Mouse (Mus musculus) gastrocnemius, adult 2 months (tissue): Measurements from ENCODE around the gene Mast4. TPM values are rescaled to one million over a fixed set of nuclear protein-coding genes. Genes with fewer than 3 reads are reported as not detected.
A peak's percentile ranks its signal among the peaks of the same experiment; 100 is the strongest.

Source experiments
- DNase-seq: peaks from one replicate; pipeline ENCODE4 v3.0.0; 2022
- H3K27ac ChIP-seq: fragments of 200-600 bp; 2 replicates; pipeline ENCODE4 v1.8.1; 2022; ENCODE audit warnings: mild to moderate bottlenecking
- H3K4me3 ChIP-seq: fragments of 200-600 bp; 2 replicates; pipeline ENCODE4 v1.8.1; 2022; ENCODE audit warnings: mild to moderate bottlenecking, moderate library complexity
- CTCF ChIP-seq: fragments of 200-600 bp; IDR thresholded peaks from 2 replicates; pipeline ENCODE4 v1.8.1; 2022; ENCODE audit warnings: antibody characterized with exemption, mild to moderate bottlenecking, moderate library complexity
- intact Hi-C: fragments of 180-260 bp; cut with DNase I; formaldehyde crosslinking; loops from one replicate; pipeline ENCODE4 v1.15.1; 2025
- total RNA-seq, 2 experiments: library from RNA; stranded (reverse); gene quantifications; 2 replicates each; pipeline ENCODE4 v1.2.3; 2021

Mast4 gene
- total RNA-seq, 2 experiments from 2014 or later = 47.2 to 49.9 TPM

- intact Hi-C loops = no loop called here
- no peak for DNase-seq
- TF ChIP-seq CTCF = no peak
- H3K27ac ChIP-seq = no peak overlapping the region
- no peak overlapping the region for H3K4me3 ChIP-seq
Measured at GRCm38 (mm10) chr13:103115116-103115515, 219.2 kb downstream of the Mast4 start.

- peak; percentile 79 for DNase-seq
- Histone ChIP-seq H3K4me3 (no peak overlapping the region), H3K27ac (no peak overlapping the region)
- TF ChIP-seq CTCF = 0 out of 2 replicates have a peak, but pooled peaks have one; percentile 6
- intact Hi-C loops = loop anchor here (5.0 kb wide), 3 partner anchors 207 to 437 kb away; no protein-coding TSS in a partner anchor
Measured at GRCm38 (mm10) chr13:103114274-103114673, 220.0 kb downstream of the Mast4 start.

- TF ChIP-seq CTCF = peak; percentile 90
- intact Hi-C loops = loop anchor here (5.0 kb wide), 3 partner anchors 203 to 433 kb away; no protein-coding TSS in a partner anchor
- DNase-seq = peak; percentile 69
- Histone ChIP-seq H3K4me3 (peak overlapping the region; percentile 60), H3K27ac (no peak overlapping the region)
Measured at GRCm38 (mm10) chr13:103109872-103110271, 224.4 kb downstream of the Mast4 start.

GRCm38 (mm10) chr13:103107362-103107761 is 226.9 kb downstream of the Mast4 start:
- intact Hi-C loops = no loop called here
- no peak overlapping the region for H3K4me3 ChIP-seq
- no peak for DNase-seq
- no peak for TF ChIP-seq CTCF
- H3K27ac ChIP-seq = no peak overlapping the region

- H3K4me3 ChIP-seq = no peak overlapping the region
- peak overlapping the region; percentile 12; the same call in 1 of the 2 replicates for H3K27ac ChIP-seq
Measured at GRCm38 (mm10) chr13:103102598-103102997, 231.7 kb downstream of the Mast4 start.

GRCm38 (mm10) chr13:103096346-103097150 is 237.7 kb downstream of the Mast4 start:
- TF ChIP-seq CTCF = peak; percentile 29; the same call in 1 of the 2 replicates
- intact Hi-C loops = no loop called here
- DNase-seq = peak; percentile 51

More at GRCm38 (mm10) chr13:103102598-103102997, 231.7 kb downstream of the Mast4 start:
- DNase-seq = peak; percentile 25
- no peak for TF ChIP-seq CTCF
- intact Hi-C loops = no loop called here

GRCm38 (mm10) chr13:103095491-103095890 is 238.8 kb downstream of the Mast4 start:
- H3K4me3 ChIP-seq = peak overlapping the region; percentile 29
- intact Hi-C loops = no loop called here
- no peak overlapping the region for H3K27ac ChIP-seq

More at GRCm38 (mm10) chr13:103096346-103097150, 237.7 kb downstream of the Mast4 start:
- Histone ChIP-seq H3K4me3 (peak overlapping the region; percentile 79), H3K27ac (peak overlapping the region; percentile 62)

GRCm38 (mm10) chr13:103094595-103094994 is 239.7 kb downstream of the Mast4 start:
- DNase-seq = no peak
- Histone ChIP-seq H3K4me3 (no peak overlapping the region), H3K27ac (no peak overlapping the region)
- peak; percentile 9; the same call in 1 of the 2 replicates for TF ChIP-seq CTCF
- intact Hi-C loops = no loop called here

More at GRCm38 (mm10) chr13:103095491-103095890, 238.8 kb downstream of the Mast4 start:
- DNase-seq = no peak
- TF ChIP-seq CTCF = no peak

- H3K4me3 ChIP-seq = no peak overlapping the region
- no peak for TF ChIP-seq CTCF
- intact Hi-C loops = no loop called here
- no peak for DNase-seq
- H3K27ac ChIP-seq = no peak overlapping the region
Measured at GRCm38 (mm10) chr13:103093713-103094112, 240.6 kb downstream of the Mast4 start.

- no peak for TF ChIP-seq CTCF
- intact Hi-C loops = no loop called here
- no peak overlapping the region for H3K27ac ChIP-seq
- DNase-seq = no peak
- H3K4me3 ChIP-seq = no peak overlapping the region
Measured at GRCm38 (mm10) chr13:103085540-103086121, 248.7 kb downstream of the Mast4 start.

- Histone ChIP-seq H3K27ac (peak overlapping the region; percentile 48; the same call in 1 of the 2 replicates), H3K4me3 (no peak overlapping the region)
- DNase-seq = no peak
- TF ChIP-seq CTCF = no peak
- intact Hi-C loops = no loop called here
Measured at GRCm38 (mm10) chr13:103082891-103083290, 251.4 kb downstream of the Mast4 start.

GRCm38 (mm10) chr13:103079806-103080205 is 254.5 kb downstream of the Mast4 start:
- Histone ChIP-seq H3K4me3 (no peak overlapping the region), H3K27ac (no peak overlapping the region)
- TF ChIP-seq CTCF = no peak
- DNase-seq = no peak
- intact Hi-C loops = no loop called here

- Histone ChIP-seq H3K4me3 (no peak overlapping the region), H3K27ac (no peak overlapping the region)
- no peak for TF ChIP-seq CTCF
- no peak for DNase-seq
- intact Hi-C loops = no loop called here
Measured at GRCm38 (mm10) chr13:103078815-103079214, 255.5 kb downstream of the Mast4 start.
